Mouse (Mus musculus): ENCODE measurements at regions not wholly inside any gene's neighbourhood (a gene's known extent, or its start where the extent isn't known, plus 50 kb on each side); places are given as distances from the start of the nearest gene placed in this dataset.
A peak's percentile ranks its signal among the peaks of the same experiment; 100 is the strongest.

DNA sequence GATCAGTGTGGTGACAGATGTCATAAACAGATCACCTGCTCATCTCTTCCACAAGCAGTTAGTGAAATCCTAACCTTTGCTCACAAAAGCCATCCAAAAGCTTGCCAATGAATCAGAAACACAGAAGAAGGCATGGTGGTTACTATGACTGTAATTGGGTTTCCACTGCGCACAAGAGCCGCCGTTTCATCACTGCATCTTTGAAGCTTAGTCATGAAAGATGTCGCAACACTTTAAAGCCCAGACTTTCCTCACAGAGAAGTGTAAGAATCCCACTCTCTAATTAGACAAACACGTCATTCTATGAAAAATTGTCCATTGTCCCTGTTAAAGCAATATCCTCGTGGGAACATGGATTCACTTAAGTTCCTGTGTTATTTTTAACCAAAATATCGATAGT is 76.9 kb upstream of the Tmco5 start:
- no peak overlapping the region for H3K27ac ChIP-seq (ENCODE audit: low read length)
- no peaks in the 10 kb centered on the region for H3K27me3 ChIP-seq (replicated peaks; ENCODE audit: control insufficient read depth, insufficient read depth, low read length)
- H3K36me3 ChIP-seq (ENCODE audit: control insufficient read depth, insufficient read depth, low read length), result no peaks in the 10 kb centered on the region
- H3K9ac ChIP-seq (ENCODE audit: low read depth, low read length), result no peak overlapping the region
- no peaks in the 10 kb centered on the region for H3K9me3 ChIP-seq (ENCODE audit: control insufficient read depth, low read length)
- ATAC-seq, result no peak
- H3K4me1 ChIP-seq (ENCODE audit: control insufficient read depth, insufficient read depth, low read length), result no peaks in the 10 kb centered on the region
- no peak overlapping the region for H3K4me2 ChIP-seq (ENCODE audit: low read depth, low read length)
- WGBS, result 81% methylated on average over 7 of the region's 7 CpGs
- H3K4me3 ChIP-seq (ENCODE audit: low read length), result no peak overlapping the region

DNA sequence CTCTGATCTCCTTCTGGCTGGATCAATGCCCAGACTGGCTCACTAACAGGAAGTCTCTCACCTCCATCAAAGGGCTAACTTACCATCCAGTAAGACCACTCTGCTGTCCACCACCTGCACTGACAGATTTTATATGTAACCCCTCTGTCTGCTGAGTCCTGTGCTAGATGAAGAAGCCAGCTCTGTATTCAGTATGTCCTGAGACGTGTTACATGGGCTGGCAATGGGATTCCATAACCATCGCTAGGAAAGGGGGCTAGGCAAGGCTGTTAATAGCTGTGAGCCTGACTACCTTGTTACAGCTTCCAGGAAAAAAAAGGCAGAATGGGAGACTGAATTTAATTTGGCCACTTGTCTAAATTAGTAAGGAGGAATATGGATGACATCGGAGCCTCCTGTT is 71.3 kb upstream of the Tmco5 start:
- H3K9me3 ChIP-seq (ENCODE audit: control insufficient read depth, low read length), result no peaks in the 10 kb centered on the region
- ATAC-seq, result no peak
- 86% methylated on average over 3 of the region's 3 CpGs for WGBS
- no peaks in the 10 kb centered on the region for H3K36me3 ChIP-seq (ENCODE audit: control insufficient read depth, insufficient read depth, low read length)
- H3K4me3 ChIP-seq (ENCODE audit: low read length), result no peak overlapping the region
- H3K4me1 ChIP-seq (ENCODE audit: control insufficient read depth, insufficient read depth, low read length), result no peaks in the 10 kb centered on the region
- H3K27me3 ChIP-seq (replicated peaks; ENCODE audit: control insufficient read depth, insufficient read depth, low read length), result no peaks in the 10 kb centered on the region
- no peak overlapping the region for H3K4me2 ChIP-seq (ENCODE audit: low read depth, low read length)
- no peak overlapping the region for H3K27ac ChIP-seq (ENCODE audit: low read length)
- no peak overlapping the region for H3K9ac ChIP-seq (ENCODE audit: low read depth, low read length)

DNA sequence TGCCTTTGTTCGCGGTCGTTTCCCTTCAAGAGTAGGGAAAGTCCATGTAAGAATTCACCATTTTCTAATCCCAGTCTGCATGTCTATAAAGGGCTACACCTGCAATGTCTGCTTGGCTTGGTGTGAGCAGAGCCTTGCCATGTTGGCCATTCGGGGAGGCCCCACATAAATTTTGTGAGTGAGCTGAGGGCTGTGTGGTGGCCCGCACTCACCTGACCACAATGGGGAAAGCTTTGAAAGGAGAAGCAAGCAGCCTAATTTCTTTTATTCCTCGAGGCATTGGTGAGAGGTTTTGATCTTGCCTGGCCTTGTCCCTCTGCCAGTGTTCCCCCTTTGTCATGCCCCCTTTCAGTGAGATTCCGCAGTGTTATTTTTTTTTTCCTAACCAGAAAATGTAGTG is 70.9 kb upstream of the Tmco5 start:
- no peak for ATAC-seq
- WGBS, result 84% methylated on average over 7 of the region's 7 CpGs
- no peak overlapping the region for H3K9ac ChIP-seq (ENCODE audit: low read depth, low read length)
- H3K27ac ChIP-seq (ENCODE audit: low read length), result no peak overlapping the region
- H3K4me1 ChIP-seq (ENCODE audit: control insufficient read depth, insufficient read depth, low read length), result no peaks in the 10 kb centered on the region
- H3K27me3 ChIP-seq (replicated peaks; ENCODE audit: control insufficient read depth, insufficient read depth, low read length), result no peaks in the 10 kb centered on the region
- H3K4me3 ChIP-seq (ENCODE audit: low read length), result no peak overlapping the region
- no peaks in the 10 kb centered on the region for H3K9me3 ChIP-seq (ENCODE audit: control insufficient read depth, low read length)
- H3K36me3 ChIP-seq (ENCODE audit: control insufficient read depth, insufficient read depth, low read length), result no peaks in the 10 kb centered on the region
- no peak overlapping the region for H3K4me2 ChIP-seq (ENCODE audit: low read depth, low read length)

DNA sequence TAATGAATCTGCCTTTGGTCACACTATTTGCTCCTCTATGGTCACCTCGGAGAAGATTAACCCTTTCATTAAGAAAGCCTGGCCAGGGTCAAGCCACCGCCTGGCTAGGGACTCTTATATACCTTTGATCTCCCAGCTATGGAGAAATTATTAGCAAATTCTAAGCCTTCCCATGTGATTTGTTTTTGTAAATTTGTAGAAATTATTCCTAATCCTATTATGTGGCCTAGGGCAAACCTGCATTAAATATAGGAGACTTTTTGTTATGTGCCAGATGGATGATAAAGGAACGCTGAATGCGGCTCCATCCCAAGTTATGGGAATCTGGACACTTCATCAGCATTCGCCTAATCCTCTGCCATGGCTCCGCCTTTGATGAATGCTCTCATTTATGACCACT is 70.4 kb upstream of the Tmco5 start:
- Histone ChIP-seq H3K27ac (ENCODE audit: low read length) (no peak overlapping the region), H3K27me3 (replicated peaks; ENCODE audit: control insufficient read depth, insufficient read depth, low read length) (no peaks in the 10 kb centered on the region), H3K9ac (ENCODE audit: low read depth, low read length) (no peak overlapping the region), H3K4me1 (ENCODE audit: control insufficient read depth, insufficient read depth, low read length) (no peaks in the 10 kb centered on the region), H3K36me3 (ENCODE audit: control insufficient read depth, insufficient read depth, low read length) (no peaks in the 10 kb centered on the region), H3K4me2 (ENCODE audit: low read depth, low read length) (no peak overlapping the region), H3K9me3 (ENCODE audit: control insufficient read depth, low read length) (no peaks in the 10 kb centered on the region), H3K4me3 (ENCODE audit: low read length) (no peak overlapping the region)
- no peak for ATAC-seq
- WGBS, result 83% methylated on average over 6 of the region's 6 CpGs

DNA sequence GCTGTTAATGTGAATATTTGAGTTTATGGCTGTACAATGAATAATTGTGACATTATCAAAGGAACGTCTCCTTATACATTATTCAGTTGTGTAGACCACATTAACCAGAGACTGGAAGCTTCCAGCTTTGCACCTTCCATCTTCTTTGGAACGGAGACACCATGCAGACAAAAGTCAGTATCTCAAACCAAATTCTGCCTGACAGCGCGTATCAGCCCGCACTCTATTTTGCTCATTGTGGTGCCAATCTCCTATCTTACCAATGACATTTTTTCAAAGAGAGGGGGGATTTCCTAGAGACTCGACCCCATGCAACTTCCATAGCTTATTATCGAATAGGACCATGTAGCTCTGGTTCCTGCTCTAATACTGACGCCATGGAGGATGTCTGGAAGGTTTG is 69.9 kb upstream of the Tmco5 start:
- Histone ChIP-seq H3K4me1 (ENCODE audit: control insufficient read depth, insufficient read depth, low read length) (no peaks in the 10 kb centered on the region), H3K36me3 (ENCODE audit: control insufficient read depth, insufficient read depth, low read length) (no peaks in the 10 kb centered on the region), H3K27me3 (replicated peaks; ENCODE audit: control insufficient read depth, insufficient read depth, low read length) (no peaks in the 10 kb centered on the region), H3K9me3 (ENCODE audit: control insufficient read depth, low read length) (no peaks in the 10 kb centered on the region), H3K4me3 (ENCODE audit: low read length) (no peak overlapping the region), H3K27ac (ENCODE audit: low read length) (no peak overlapping the region), H3K9ac (ENCODE audit: low read depth, low read length) (no peak overlapping the region), H3K4me2 (ENCODE audit: low read depth, low read length) (no peak overlapping the region)
- no peak for ATAC-seq
- 90% methylated on average over 8 of the region's 8 CpGs for WGBS

DNA sequence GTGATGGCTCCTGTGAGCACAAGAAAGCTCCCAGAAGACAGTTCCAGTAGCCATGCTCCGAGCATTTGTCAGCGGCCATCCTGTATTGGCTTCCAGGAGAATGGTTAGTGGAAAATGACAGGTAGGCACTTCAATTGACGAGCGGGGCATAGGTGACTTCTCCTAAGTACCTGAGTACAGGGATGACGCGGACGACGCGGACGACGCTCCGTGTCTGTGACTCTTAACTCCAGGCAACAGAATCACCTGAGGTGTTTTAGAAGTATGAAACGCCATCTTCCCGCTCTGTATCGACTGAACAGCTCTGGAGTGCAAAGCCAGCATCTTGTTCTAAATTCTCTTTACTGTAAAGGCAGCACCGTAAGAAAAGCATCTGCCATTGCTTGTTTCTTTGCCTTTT is 68.4 kb upstream of the Tmco5 start:
- Histone ChIP-seq H3K4me2 (ENCODE audit: low read depth, low read length) (no peak overlapping the region), H3K9me3 (ENCODE audit: control insufficient read depth, low read length) (no peaks in the 10 kb centered on the region), H3K9ac (ENCODE audit: low read depth, low read length) (no peak overlapping the region), H3K27me3 (replicated peaks; ENCODE audit: control insufficient read depth, insufficient read depth, low read length) (no peaks in the 10 kb centered on the region), H3K4me1 (ENCODE audit: control insufficient read depth, insufficient read depth, low read length) (no peaks in the 10 kb centered on the region), H3K36me3 (ENCODE audit: control insufficient read depth, insufficient read depth, low read length) (no peaks in the 10 kb centered on the region), H3K4me3 (ENCODE audit: low read length) (no peak overlapping the region), H3K27ac (ENCODE audit: low read length) (no peak overlapping the region)
- WGBS, result 94% methylated on average over 16 of the region's 16 CpGs
- ATAC-seq, result no peak

DNA sequence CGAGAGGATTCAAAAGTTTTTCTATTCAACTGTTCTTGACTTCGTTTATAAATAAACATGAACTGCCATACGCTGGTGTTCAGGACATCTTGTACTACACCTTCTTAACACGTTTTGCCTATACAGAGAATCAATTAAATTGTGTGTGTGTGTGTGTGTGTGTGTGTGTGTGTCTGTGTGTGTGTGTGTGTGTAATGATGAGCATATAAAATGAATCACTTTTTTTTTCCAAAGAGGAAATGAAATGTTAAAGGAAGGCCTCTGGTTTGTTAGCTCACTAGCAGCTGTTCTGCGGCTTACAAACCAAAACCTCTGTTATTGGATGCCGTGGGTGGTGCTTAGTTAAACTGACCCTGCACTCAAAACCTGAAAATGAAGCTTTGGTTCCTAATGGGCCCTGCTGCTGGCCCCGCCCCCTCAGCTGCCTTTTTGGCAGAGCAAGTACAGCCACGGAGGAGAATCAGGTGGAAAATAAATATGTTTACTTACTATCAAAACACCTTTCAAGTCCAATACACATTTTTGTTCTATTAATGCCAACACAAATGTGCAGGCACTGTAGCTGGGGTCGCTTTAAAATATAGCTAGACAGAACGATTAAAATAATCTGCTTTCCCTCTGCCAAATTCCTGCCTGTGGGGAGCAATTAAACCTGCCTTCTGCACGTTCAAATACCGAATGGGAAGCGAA is 65.5 kb upstream of the Tmco5 start:
- H3K4me1 ChIP-seq (ENCODE audit: control insufficient read depth, insufficient read depth, low read length), result no peaks in the 10 kb centered on the region; the same call in 1 of the 2 replicates
- no peak overlapping the region for H3K4me3 ChIP-seq (ENCODE audit: low read length)
- ATAC-seq, result no peak
- no peak overlapping the region for H3K27ac ChIP-seq (ENCODE audit: low read length)
- no peaks in the 10 kb centered on the region for H3K9me3 ChIP-seq (ENCODE audit: control insufficient read depth, low read length)
- no peaks in the 10 kb centered on the region for H3K27me3 ChIP-seq (replicated peaks; ENCODE audit: control insufficient read depth, insufficient read depth, low read length)
- no peak overlapping the region for H3K4me2 ChIP-seq (ENCODE audit: low read depth, low read length)
- 27% methylated on average over 13 of the region's 13 CpGs for WGBS
- no peaks in the 10 kb centered on the region for H3K36me3 ChIP-seq (ENCODE audit: control insufficient read depth, insufficient read depth, low read length)
- H3K9ac ChIP-seq (ENCODE audit: low read depth, low read length), result no peak overlapping the region

DNA sequence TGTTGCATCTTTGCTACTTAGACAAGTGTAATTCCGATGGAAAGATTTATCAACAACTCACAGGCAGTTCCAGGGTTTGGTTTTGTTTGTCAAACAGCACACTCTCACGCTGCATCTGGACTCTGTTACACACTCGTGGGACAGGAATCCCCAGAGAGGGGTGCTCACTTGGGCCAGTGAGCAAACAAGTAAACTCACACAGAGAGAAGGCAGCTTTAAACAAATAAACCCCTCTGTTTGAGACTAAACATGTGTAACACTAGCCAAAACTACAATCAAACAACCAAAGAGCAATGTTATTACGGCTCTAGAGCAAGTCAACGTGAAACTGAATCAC is 65.0 kb upstream of the Tmco5 start:
- WGBS, result 27% methylated on average over 5 of the region's 5 CpGs
- H3K9me3 ChIP-seq (ENCODE audit: control insufficient read depth, low read length), result no peaks in the 10 kb centered on the region
- H3K36me3 ChIP-seq (ENCODE audit: control insufficient read depth, insufficient read depth, low read length), result no peaks in the 10 kb centered on the region
- no peak overlapping the region for H3K27ac ChIP-seq (ENCODE audit: low read length)
- no peak overlapping the region for H3K4me2 ChIP-seq (ENCODE audit: low read depth, low read length)
- H3K27me3 ChIP-seq (replicated peaks; ENCODE audit: control insufficient read depth, insufficient read depth, low read length), result no peaks in the 10 kb centered on the region
- peaks cover 2% of the 10 kb centered on the region for H3K4me1 ChIP-seq (ENCODE audit: control insufficient read depth, insufficient read depth, low read length)
- ATAC-seq, result peak; percentile 46; the same call in 1 of the 2 replicates
- H3K9ac ChIP-seq (ENCODE audit: low read depth, low read length), result no peak overlapping the region
- H3K4me3 ChIP-seq (ENCODE audit: low read length), result no peak overlapping the region

DNA sequence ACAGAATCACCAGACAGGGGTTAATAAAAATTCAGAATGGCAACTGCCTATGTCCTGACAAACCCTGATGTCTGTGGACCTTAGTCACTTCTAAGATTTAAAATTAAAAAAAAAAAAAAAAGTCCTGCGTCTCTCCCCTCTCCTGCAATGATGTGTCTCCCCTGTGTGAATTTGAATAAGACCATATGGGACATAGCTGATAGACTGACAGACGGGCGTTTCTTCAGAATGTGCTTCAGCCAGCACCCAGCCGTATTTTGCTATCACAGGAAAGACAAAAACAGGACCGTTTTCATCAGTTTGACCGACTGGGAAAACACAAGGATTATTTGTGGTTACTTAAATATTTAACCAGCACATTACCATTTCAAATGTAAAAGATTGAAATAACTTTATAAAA is 61.4 kb upstream of the Tmco5 start:
- Histone ChIP-seq H3K9ac (ENCODE audit: low read depth, low read length) (no peak overlapping the region), H3K9me3 (ENCODE audit: control insufficient read depth, low read length) (no peaks in the 10 kb centered on the region), H3K4me3 (ENCODE audit: low read length) (no peak overlapping the region), H3K27ac (ENCODE audit: low read length) (no peak overlapping the region), H3K36me3 (ENCODE audit: control insufficient read depth, insufficient read depth, low read length) (no peaks in the 10 kb centered on the region), H3K4me1 (ENCODE audit: control insufficient read depth, insufficient read depth, low read length) (peaks cover 7% of the 10 kb centered on the region), H3K4me2 (ENCODE audit: low read depth, low read length) (no peak overlapping the region), H3K27me3 (replicated peaks; ENCODE audit: control insufficient read depth, insufficient read depth, low read length) (no peaks in the 10 kb centered on the region)
- ATAC-seq, result no peak
- 61% methylated on average over 6 of the region's 6 CpGs for WGBS

DNA sequence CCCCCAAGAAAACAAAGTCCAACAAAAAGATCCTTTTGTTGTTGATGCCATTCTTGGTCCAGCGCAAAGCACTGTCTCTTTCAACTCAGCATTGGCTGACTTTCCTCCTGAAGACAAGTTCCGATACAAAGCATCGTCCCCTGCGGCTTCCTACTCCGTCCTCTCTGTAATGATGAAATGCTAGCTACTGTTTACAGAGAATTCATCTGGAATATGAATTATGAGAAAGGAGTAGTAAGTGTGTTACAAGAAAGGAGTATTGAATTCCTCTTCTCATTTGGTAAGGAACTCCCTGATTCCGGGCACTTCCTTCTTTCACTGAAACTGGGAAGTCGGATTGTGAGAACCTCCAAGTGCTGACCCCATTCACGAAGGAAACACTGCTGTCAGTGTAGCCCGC is 60.9 kb upstream of the Tmco5 start:
- WGBS, result 46% methylated on average over 9 of the region's 9 CpGs

More for the DNA sequence above, 60.9 kb upstream of the Tmco5 start:
- Histone ChIP-seq H3K4me2 (ENCODE audit: low read depth, low read length) (no peak overlapping the region), H3K4me1 (ENCODE audit: control insufficient read depth, insufficient read depth, low read length) (peaks cover 7% of the 10 kb centered on the region), H3K4me3 (ENCODE audit: low read length) (no peak overlapping the region), H3K27me3 (replicated peaks; ENCODE audit: control insufficient read depth, insufficient read depth, low read length) (no peaks in the 10 kb centered on the region), H3K27ac (ENCODE audit: low read length) (no peak overlapping the region), H3K36me3 (ENCODE audit: control insufficient read depth, insufficient read depth, low read length) (no peaks in the 10 kb centered on the region), H3K9ac (ENCODE audit: low read depth, low read length) (no peak overlapping the region), H3K9me3 (ENCODE audit: control insufficient read depth, low read length) (no peaks in the 10 kb centered on the region)
- no peak for ATAC-seq

Measured in intestine, embryonic 16.5 days (tissue).